Mouse (Mus musculus): ENCODE results near the gene Smim6.

Smim6 gene

GRCm38 (mm10) chr11:115933747-115934110, 21.9 kb downstream of the Smim6 start:
- DNase-seq (ENCODE audit: low spot score), result no peak

GRCm38 (mm10) chr11:115939690-115940329, 28.0 kb downstream of the Smim6 start:
- peak; percentile 85 for DNase-seq (ENCODE audit: low spot score)

- DNase-seq (ENCODE audit: low spot score), result no peak
Observed at GRCm38 (mm10) chr11:115941980-115942379, 30.2 kb downstream of the Smim6 start.

GRCm38 (mm10) chr11:115945247-115945646, 33.4 kb downstream of the Smim6 start:
- no peak for DNase-seq (ENCODE audit: low spot score)

- no peak for DNase-seq (ENCODE audit: low spot score)
Observed at GRCm38 (mm10) chr11:115946221-115946828, 34.5 kb downstream of the Smim6 start.

- DNase-seq (ENCODE audit: low spot score), result no peak
Observed at GRCm38 (mm10) chr11:115948316-115948715, 36.5 kb downstream of the Smim6 start.

- DNase-seq (ENCODE audit: low spot score), result no peak
Observed at GRCm38 (mm10) chr11:115950719-115951118, 38.9 kb downstream of the Smim6 start.

- DNase-seq (ENCODE audit: low spot score), result no peak
Observed at GRCm38 (mm10) chr11:115954712-115955111, 42.9 kb downstream of the Smim6 start.

- DNase-seq (ENCODE audit: low spot score), result no peak
Observed at GRCm38 (mm10) chr11:115955195-115955858, 43.5 kb downstream of the Smim6 start.

GRCm38 (mm10) chr11:115956453-115956852, 44.6 kb downstream of the Smim6 start:
- peak; percentile 80 for DNase-seq (ENCODE audit: low spot score)

- no peak for DNase-seq (ENCODE audit: low spot score)
Observed at GRCm38 (mm10) chr11:115957971-115958370, 46.2 kb downstream of the Smim6 start.

GRCm38 (mm10) chr11:115959018-115959417, 47.2 kb downstream of the Smim6 start:
- no peak for DNase-seq (ENCODE audit: low spot score)

GRCm38 (mm10) chr11:115962651-115963412, 51.0 kb downstream of the Smim6 start:
- no peak for DNase-seq (ENCODE audit: low spot score)
